Mouse (Mus musculus): ENCODE measurements at regions not wholly inside any gene's neighbourhood (a gene's known extent, or its start where the extent isn't known, plus 50 kb on each side); places are given as distances from the start of the nearest gene placed in this dataset.

GRCm38 (mm10) chr15:31841519-31841918 is 239.9 kb downstream of the Fam173b start:
- no peak for DNase-seq (ENCODE audit: low spot score in 2 of 2)

GRCm38 (mm10) chr15:31854764-31855163 is 253.1 kb downstream of the Fam173b start:
- DNase-seq (ENCODE audit: low spot score in 2 of 2): no peak

- no peak for DNase-seq (ENCODE audit: low spot score in 2 of 2)
Observed at GRCm38 (mm10) chr15:31855188-31855587, 253.5 kb downstream of the Fam173b start.

GRCm38 (mm10) chr15:31869100-31869499 is 267.4 kb downstream of the Fam173b start:
- no peak for DNase-seq (ENCODE audit: low spot score in 2 of 2)

GRCm38 (mm10) chr15:31869673-31870417 is 268.2 kb downstream of the Fam173b start:
- no peak for DNase-seq (ENCODE audit: low spot score in 2 of 2)

- no peak for DNase-seq (ENCODE audit: low spot score in 2 of 2)
Observed at GRCm38 (mm10) chr15:31875436-31875835, 273.8 kb downstream of the Fam173b start.

- no peak for DNase-seq (ENCODE audit: low spot score in 2 of 2)
Observed at GRCm38 (mm10) chr15:31880479-31880878, 278.8 kb downstream of the Fam173b start.

- no peak for DNase-seq (ENCODE audit: low spot score in 2 of 2)
Observed at GRCm38 (mm10) chr15:31882331-31882730, 280.7 kb downstream of the Fam173b start.

GRCm38 (mm10) chr15:31883516-31883915 is 281.9 kb downstream of the Fam173b start:
- DNase-seq (ENCODE audit: low spot score in 2 of 2): no peak

GRCm38 (mm10) chr15:31898904-31899650 is 278.0 kb upstream of the Tas2r119 start:
- DNase-seq (ENCODE audit: low spot score in 2 of 2): no peak

- no peak for DNase-seq (ENCODE audit: low spot score in 2 of 2)
Observed at GRCm38 (mm10) chr15:31900325-31900724, 276.8 kb upstream of the Tas2r119 start.

- DNase-seq (ENCODE audit: low spot score in 2 of 2): no peak
Observed at GRCm38 (mm10) chr15:31908432-31908831, 268.7 kb upstream of the Tas2r119 start.

GRCm38 (mm10) chr15:31911978-31912377 is 265.1 kb upstream of the Tas2r119 start:
- DNase-seq (ENCODE audit: low spot score in 2 of 2): no peak

GRCm38 (mm10) chr15:31921485-31921884 is 255.6 kb upstream of the Tas2r119 start:
- DNase-seq (ENCODE audit: low spot score in 2 of 2): no peak

- no peak for DNase-seq (ENCODE audit: low spot score in 2 of 2)
Observed at GRCm38 (mm10) chr15:31960301-31960700, 216.8 kb upstream of the Tas2r119 start.

GRCm38 (mm10) chr15:31961963-31962362 is 215.1 kb upstream of the Tas2r119 start:
- no peak for DNase-seq (ENCODE audit: low spot score in 2 of 2)

GRCm38 (mm10) chr15:31964911-31965310 is 212.2 kb upstream of the Tas2r119 start:
- no peak for DNase-seq (ENCODE audit: low spot score in 2 of 2)

- no peak for DNase-seq (ENCODE audit: low spot score in 2 of 2)
Observed at GRCm38 (mm10) chr15:31965542-31965941, 211.5 kb upstream of the Tas2r119 start.

- no peak for DNase-seq (ENCODE audit: low spot score in 2 of 2)
Observed at GRCm38 (mm10) chr15:31972891-31973290, 204.2 kb upstream of the Tas2r119 start.

GRCm38 (mm10) chr15:31973889-31974288 is 203.2 kb upstream of the Tas2r119 start:
- no peak for DNase-seq (ENCODE audit: low spot score in 2 of 2)

- no peak for DNase-seq (ENCODE audit: low spot score in 2 of 2)
Observed at GRCm38 (mm10) chr15:31976461-31976860, 200.6 kb upstream of the Tas2r119 start.

- no peak for DNase-seq (ENCODE audit: low spot score in 2 of 2)
Observed at GRCm38 (mm10) chr15:31977563-31977962, 199.5 kb upstream of the Tas2r119 start.

- no peak for DNase-seq (ENCODE audit: low spot score in 2 of 2)
Observed at GRCm38 (mm10) chr15:31979961-31980360, 197.1 kb upstream of the Tas2r119 start.
